Mouse (Mus musculus) brain, adult 10 weeks (tissue): Measurements from ENCODE around the gene Slc7a12. TPM values are rescaled to one million over a fixed set of nuclear protein-coding genes. Genes with fewer than 3 reads are reported as not detected.

ENCODE experiments used
- polyA plus RNA-seq: library from polyadenylated mRNA; stranded (reverse); fragments of 350-450 nt; fragmentation: Illumina TruSeq; extraction: RNeasy Lipid Tissue Mini Kit (QIAGEN cat#74804); gene quantifications from one replicate; pipeline ENCODE4 v1.2.3, GENCODE M21; 2015; ENCODE audit warnings: low read depth, low replicate concordance

The Slc7a12 gene
- polyA plus RNA-seq = not detected

GRCm38 (mm10) chr3:14480397-14480796 lies at the start of gene Slc7a12:
Slc7a12 (plus strand) TSS chr3:14480697.

Other genes starting within 250 kb of the Slc7a12 start
- 180 TPM for gene 1810022K09Rik, start 130.6 kb downstream of the Slc7a12 start, polyA plus RNA-seq
- gene Car13, start 161.0 kb downstream of the Slc7a12 start, polyA plus RNA-seq = 2.2 TPM